8 mouse cellular contexts compared by ENCODE assay signal in genomic region chr4:128729709-128730037, GRCm38 (mm10). TPM values are rescaled to one million over a fixed set of nuclear protein-coding genes. Genes with fewer than 3 reads are reported as not detected.
DNase-seq lines count a peak whose midpoint lies in the region; ATAC-seq lines count a peak whose summit lies in the region.

No protein-coding gene starts in this region.

- H3K27me3 ChIP-seq in forebrain, embryonic 12.5 days = no peaks in the 10 kb centered on the region
- no peaks in the 10 kb centered on the region for H3K27me3 ChIP-seq in intestine, embryonic 14.5 days (replicated peaks; ENCODE audit: control insufficient read depth, insufficient read depth, low read length)
- H3K27me3 ChIP-seq in lung, embryonic 15.5 days = no peaks in the 10 kb centered on the region
- no peaks in the 10 kb centered on the region for H3K27me3 ChIP-seq in stomach, embryonic 16.5 days (ENCODE audit: control insufficient read depth, insufficient read depth, low read length)

- peak overlapping the region; percentile 98 for H3K4me2 ChIP-seq in forebrain, embryonic 12.5 days
- peak overlapping the region; percentile 89 for H3K4me2 ChIP-seq in intestine, embryonic 14.5 days (ENCODE audit: low read length)
- peak overlapping the region; percentile 83 for H3K4me2 ChIP-seq in lung, embryonic 15.5 days
- H3K4me2 ChIP-seq in stomach, embryonic 16.5 days (ENCODE audit: low read depth, low read length) = peak overlapping the region; percentile 82

- H3K4me3 ChIP-seq in forebrain, embryonic 12.5 days (replicated peaks) = peak overlapping the region; percentile 99
- H3K4me3 ChIP-seq in intestine, embryonic 14.5 days (ENCODE audit: low read depth, low read length) = peak overlapping the region; percentile 79
- peak overlapping the region; percentile 71 for H3K4me3 ChIP-seq in lung, embryonic 15.5 days
- H3K4me3 ChIP-seq in stomach, embryonic 16.5 days (replicated peaks; ENCODE audit: low read length) = peak overlapping the region; percentile 86

- 19% methylated on average over 5 of the region's 5 CpGs for WGBS in forebrain, embryonic 12.5 days
- WGBS in intestine, embryonic 14.5 days = 15% methylated on average over 5 of the region's 5 CpGs
- WGBS in lung, embryonic 15.5 days = 2% methylated on average over 5 of the region's 5 CpGs
- WGBS in stomach, embryonic 16.5 days = 11% methylated on average over 5 of the region's 5 CpGs

- H3K36me3 ChIP-seq in forebrain, embryonic 12.5 days (replicated peaks) = peaks cover 18% of the 10 kb centered on the region
- H3K36me3 ChIP-seq in intestine, embryonic 14.5 days (ENCODE audit: control insufficient read depth, insufficient read depth, low read length) = peaks cover 17% of the 10 kb centered on the region
- H3K36me3 ChIP-seq in lung, embryonic 15.5 days = peaks cover 8% of the 10 kb centered on the region; the same call in 1 of the 2 replicates
- H3K36me3 ChIP-seq in stomach, embryonic 16.5 days (ENCODE audit: control insufficient read depth, insufficient read depth, low read length) = no peaks in the 10 kb centered on the region

- H3K4me1 ChIP-seq in forebrain, embryonic 12.5 days = peaks cover 76% of the 10 kb centered on the region
- H3K4me1 ChIP-seq in intestine, embryonic 14.5 days (replicated peaks; ENCODE audit: control insufficient read depth, insufficient read depth, low read length) = peaks cover 66% of the 10 kb centered on the region
- H3K4me1 ChIP-seq in lung, embryonic 15.5 days = peaks cover 60% of the 10 kb centered on the region
- H3K4me1 ChIP-seq in stomach, embryonic 16.5 days (ENCODE audit: control insufficient read depth, insufficient read depth, low read length) = peaks cover 61% of the 10 kb centered on the region

- H3K9ac ChIP-seq in forebrain, embryonic 12.5 days = peak overlapping the region; percentile 100
- peak overlapping the region; percentile 99; the same call in 1 of the 2 replicates for H3K9ac ChIP-seq in intestine, embryonic 14.5 days (ENCODE audit: low read length)
- peak overlapping the region; percentile 86 for H3K9ac ChIP-seq in lung, embryonic 15.5 days
- H3K9ac ChIP-seq in stomach, embryonic 16.5 days (ENCODE audit: low read length) = peak overlapping the region; percentile 99

- no peak for ATAC-seq in forebrain, embryonic 12.5 days (ENCODE audit: low FRiP score)
- ATAC-seq in intestine, embryonic 14.5 days (replicated peaks; ENCODE audit: low FRiP score, low TSS enrichment, low read depth) = no peak
- no peak for ATAC-seq in lung, embryonic 15.5 days (ENCODE audit: borderline replicate concordance, extremely low read depth, low FRiP score, low TSS enrichment)
- ATAC-seq in stomach, embryonic 16.5 days (ENCODE audit: insufficient read depth, low FRiP score) = no peak

- no peaks in the 10 kb centered on the region for H3K9me3 ChIP-seq in forebrain, embryonic 12.5 days
- no peaks in the 10 kb centered on the region for H3K9me3 ChIP-seq in intestine, embryonic 14.5 days (ENCODE audit: control insufficient read depth, low read length)
- H3K9me3 ChIP-seq in lung, embryonic 15.5 days = no peaks in the 10 kb centered on the region
- no peaks in the 10 kb centered on the region for H3K9me3 ChIP-seq in stomach, embryonic 16.5 days (replicated peaks; ENCODE audit: control insufficient read depth, low read length)

- H3K27ac ChIP-seq in forebrain, embryonic 12.5 days = peak overlapping the region; percentile 96
- peak overlapping the region; percentile 45; the same call in 1 of the 2 replicates for H3K27ac ChIP-seq in intestine, embryonic 14.5 days (ENCODE audit: low read depth)
- H3K27ac ChIP-seq in lung, embryonic 15.5 days = peak overlapping the region; percentile 91
- peak overlapping the region; percentile 89 for H3K27ac ChIP-seq in stomach, embryonic 16.5 days (ENCODE audit: low read length)

- peak; percentile 63 to 68 for DNase-seq in cerebellum, postnatal 10 days
- no peak for DNase-seq in cerebellum, adult 11-12 months
- DNase-seq in intestine, embryonic 14.5 days (ENCODE audit: low spot score) = no peak
- no peak for DNase-seq in right cerebral cortex, postnatal 36 days (ENCODE audit: low spot score in 2 of 2)
- DNase-seq in spleen, postnatal 4 days (ENCODE audit: low spot score in 2 of 2) = no peak

RNA-seq across cellular contexts. Expression of gene A3galt2, which starts 25.5 kb away (rescaled TPM):
- 0.38 and 0.57 TPM in 2 replicates for polyA plus RNA-seq in forebrain, embryonic 12.5 days (2016; fragmentation: Nextera tagmentation; extraction: Ambion mirVana)
- 0.16 and 0.35 TPM in 2 replicates for polyA plus RNA-seq in intestine, embryonic 14.5 days (2014; fragmentation: Nextera tagmentation; extraction: Ambion mirVana)
- 0.20 and 0.35 TPM in 2 replicates for polyA plus RNA-seq in lung, embryonic 15.5 days (2015; fragmentation: Nextera tagmentation; extraction: Ambion mirVana)
- 0.10 TPM in 2 replicates for polyA plus RNA-seq in stomach, embryonic 16.5 days (2015; fragmentation: Nextera tagmentation; extraction: Ambion mirVana)

Comparison
In these comparisons a context has a peak if more than half of its experiments do, and no peak if none do; other contexts are left out.
1. DNase-seq: peak in cerebellum, postnatal 10 days (2 of 2); none in cerebellum, adult 11-12 months (single experiment), intestine, embryonic 14.5 days (single experiment), right cerebral cortex, postnatal 36 days (0 of 2) and spleen, postnatal 4 days (0 of 2).
2. H3K27ac ChIP-seq: peak in every context shown above with its lines; median percentile 96 in forebrain, embryonic 12.5 days; 91 in lung, embryonic 15.5 days; 89 in stomach, embryonic 16.5 days; 45 in intestine, embryonic 14.5 days.
3. Peak in every context shown above with its lines, with median percentiles within 50 percentile points of each other: H3K4me2 ChIP-seq, H3K4me3 ChIP-seq and H3K9ac ChIP-seq.